ENCODE assay signal across 19 mouse cellular contexts in the genomic region with DNA sequence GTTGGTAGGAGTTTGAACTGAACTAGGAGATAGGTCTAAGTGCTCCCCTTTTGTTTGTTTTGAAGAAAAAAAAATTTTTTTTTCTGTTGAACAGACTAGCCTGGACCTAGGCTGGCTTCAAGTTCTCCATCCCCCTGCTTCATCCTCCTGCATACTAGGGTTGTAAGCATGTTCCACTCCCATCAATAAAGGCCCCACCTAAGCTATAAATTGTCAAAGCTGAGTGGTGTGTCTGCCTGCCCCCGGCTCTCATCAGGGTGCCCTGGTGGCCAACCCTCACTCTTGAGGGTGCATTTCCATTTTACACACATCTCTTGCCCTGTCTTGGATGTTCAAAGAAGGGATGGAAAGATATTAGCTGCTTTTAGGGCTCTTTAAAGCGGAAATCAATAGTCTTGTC. TPM values are rescaled to one million over a fixed set of nuclear protein-coding genes. Genes with fewer than 3 reads are reported as not detected.
DNase-seq lines count a peak whose midpoint lies in the region; ATAC-seq and TF ChIP-seq lines count a peak whose summit lies in the region.
"Had no signal": no experiment of that assay in that cellular context is flagged by ENCODE, and none has a peak within 500 bp of the region (broad histone marks: within the 10 kb centered on the region; RNA-seq: fewer than 3 reads in every experiment).

No protein-coding gene starts in this region.

- TF ChIP-seq EP300 in stomach, postnatal 0 days (optimal IDR thresholded peaks at IDR 0.05): no peak

- peaks cover 78% of the 10 kb centered on the region for H3K4me1 ChIP-seq in heart, embryonic 15.5 days (replicated peaks)
- H3K4me1 ChIP-seq in stomach, embryonic 16.5 days (ENCODE audit: control insufficient read depth, insufficient read depth, low read length): peaks cover 13% of the 10 kb centered on the region
- no peaks in the 10 kb centered on the region for H3K4me1 ChIP-seq in stomach, postnatal 0 days (replicated peaks; ENCODE audit: control insufficient read depth, insufficient read depth)
- H3K4me1 ChIP-seq in limb, embryonic 14.5 days (ENCODE audit: control insufficient read depth, insufficient read depth, low read length): peaks cover 11% of the 10 kb centered on the region
- peaks cover 16% of the 10 kb centered on the region for H3K4me1 ChIP-seq in neural tube, embryonic 15.5 days

- no peak for TF ChIP-seq CTCF in stomach, postnatal 0 days (IDR thresholded peaks at IDR 0.05; ENCODE audit: low read depth)

- H3K27me3 ChIP-seq in heart, embryonic 15.5 days: no peaks in the 10 kb centered on the region
- H3K27me3 ChIP-seq in stomach, embryonic 16.5 days (ENCODE audit: control insufficient read depth, insufficient read depth, low read length): no peaks in the 10 kb centered on the region
- H3K27me3 ChIP-seq in stomach, postnatal 0 days (ENCODE audit: control insufficient read depth, insufficient read depth, low read length): no peaks in the 10 kb centered on the region
- no peaks in the 10 kb centered on the region for H3K27me3 ChIP-seq in limb, embryonic 14.5 days (ENCODE audit: control insufficient read depth, insufficient read depth, low read length)
- H3K27me3 ChIP-seq in neural tube, embryonic 15.5 days (replicated peaks): no peaks in the 10 kb centered on the region
- H3K27me3 ChIP-seq: hindbrain, embryonic 15.5 days; stomach, embryonic 15.5 days had no signal

- H3K4me3 ChIP-seq in heart, embryonic 15.5 days: no peak overlapping the region
- H3K4me3 ChIP-seq in stomach, embryonic 16.5 days (replicated peaks; ENCODE audit: low read length): no peak overlapping the region
- no peak overlapping the region for H3K4me3 ChIP-seq in stomach, postnatal 0 days (ENCODE audit: low read depth, low read length)
- no peak overlapping the region for H3K4me3 ChIP-seq in limb, embryonic 14.5 days (replicated peaks; ENCODE audit: low read length)
- H3K4me3 ChIP-seq in neural tube, embryonic 15.5 days (replicated peaks): no peak overlapping the region
- H3K4me3 ChIP-seq: erythroblast, embryonic 14.5 days; hindbrain, embryonic 15.5 days; stomach, embryonic 15.5 days had no signal

- DNase-seq in heart, postnatal 14 days: no peak
- no peak for DNase-seq in stomach, postnatal 0 days (ENCODE audit: low spot score)
- no peak for DNase-seq in limb, embryonic 14.5 days (ENCODE audit: low spot score)
- DNase-seq in cerebellum, adult 11-12 months: no peak
- DNase-seq: adrenal gland, postnatal 25 days; liver; lung, adult 2 months; right cerebral cortex, postnatal 4 days; thymus, postnatal 4 days had no signal

- H3K4me2 ChIP-seq in heart, embryonic 15.5 days: no peak overlapping the region
- H3K4me2 ChIP-seq in stomach, embryonic 16.5 days (ENCODE audit: low read depth, low read length): no peak overlapping the region
- H3K4me2 ChIP-seq in stomach, postnatal 0 days (replicated peaks; ENCODE audit: low read depth): no peak overlapping the region
- H3K4me2 ChIP-seq in limb, embryonic 14.5 days (replicated peaks; ENCODE audit: low read depth, low read length, severe bottlenecking): no peak overlapping the region
- peak overlapping the region; percentile 17; the same call in 1 of the 2 replicates for H3K4me2 ChIP-seq in neural tube, embryonic 15.5 days
- H3K4me2 ChIP-seq: hindbrain, embryonic 15.5 days; stomach, embryonic 15.5 days had no signal

- H3K36me3 ChIP-seq in heart, embryonic 15.5 days: no peaks in the 10 kb centered on the region
- no peaks in the 10 kb centered on the region for H3K36me3 ChIP-seq in stomach, embryonic 16.5 days (ENCODE audit: control insufficient read depth, insufficient read depth, low read length)
- no peaks in the 10 kb centered on the region; the same call in 1 of the 2 replicates for H3K36me3 ChIP-seq in stomach, postnatal 0 days (ENCODE audit: control insufficient read depth, insufficient read depth, low read length)
- H3K36me3 ChIP-seq in limb, embryonic 14.5 days (ENCODE audit: control insufficient read depth, insufficient read depth, low read length): peaks cover 10% of the 10 kb centered on the region; the same call in 1 of the 2 replicates
- no peaks in the 10 kb centered on the region for H3K36me3 ChIP-seq in neural tube, embryonic 15.5 days
- H3K36me3 ChIP-seq: hindbrain, embryonic 15.5 days; stomach, embryonic 15.5 days had no signal

- intact Hi-C loops in heart, postnatal 14 days (cut with DNase I): no loop called here

- no peaks in the 10 kb centered on the region for H3K9me3 ChIP-seq in heart, embryonic 15.5 days (replicated peaks)
- no peaks in the 10 kb centered on the region for H3K9me3 ChIP-seq in stomach, embryonic 16.5 days (replicated peaks; ENCODE audit: control insufficient read depth, low read length)
- no peaks in the 10 kb centered on the region for H3K9me3 ChIP-seq in stomach, postnatal 0 days (ENCODE audit: control insufficient read depth, low read length)
- no peaks in the 10 kb centered on the region for H3K9me3 ChIP-seq in limb, embryonic 14.5 days (ENCODE audit: control insufficient read depth, low read length)
- H3K9me3 ChIP-seq in neural tube, embryonic 15.5 days (replicated peaks): no peaks in the 10 kb centered on the region
- H3K9me3 ChIP-seq: hindbrain, embryonic 15.5 days; stomach, embryonic 15.5 days had no signal

- no peak for TF ChIP-seq POLR2A in limb, embryonic 14.5 days (IDR thresholded peaks at IDR 0.05; ENCODE audit: borderline replicate concordance, extremely low read depth, insufficient read depth, insufficient read length)

- no peak overlapping the region for H3K9ac ChIP-seq in heart, embryonic 15.5 days
- peak overlapping the region; percentile 1; the same call in 1 of the 2 replicates for H3K9ac ChIP-seq in stomach, embryonic 16.5 days (ENCODE audit: low read length)
- H3K9ac ChIP-seq in stomach, postnatal 0 days (ENCODE audit: low read length): no peak overlapping the region
- 0 out of 2 replicates have a peak overlapping the region, but pooled peaks have one; percentile 16 for H3K9ac ChIP-seq in limb, embryonic 14.5 days (ENCODE audit: low read depth, low read length, severe bottlenecking)
- H3K9ac ChIP-seq in neural tube, embryonic 15.5 days (replicated peaks): no peak overlapping the region
- H3K9ac ChIP-seq: hindbrain, embryonic 15.5 days; stomach, embryonic 15.5 days had no signal

- 59% methylated on average over 2 of the region's 2 CpGs for WGBS in heart, embryonic 15.5 days
- 46% methylated on average over 2 of the region's 2 CpGs for WGBS in stomach, embryonic 16.5 days
- 57% methylated on average over 2 of the region's 2 CpGs for WGBS in stomach, postnatal 0 days
- 31% methylated on average over 2 of the region's 2 CpGs for WGBS in limb, embryonic 14.5 days
- 29% methylated on average over 2 of the region's 2 CpGs for WGBS in neural tube, embryonic 15.5 days

- no peak for ATAC-seq in heart, embryonic 15.5 days (replicated peaks; ENCODE audit: insufficient number of reproducible peaks, insufficient read depth, low FRiP score, low read depth)
- ATAC-seq in stomach, embryonic 16.5 days (ENCODE audit: insufficient read depth, low FRiP score): no peak
- ATAC-seq in stomach, postnatal 0 days (ENCODE audit: low FRiP score, low TSS enrichment): no peak
- ATAC-seq in limb, embryonic 14.5 days (ENCODE audit: low FRiP score, low read depth): no peak
- ATAC-seq in neural tube, embryonic 15.5 days (ENCODE audit: low FRiP score): no peak
- ATAC-seq in erythroid progenitor cell, adult 5-6 weeks (replicated peaks; ENCODE audit: low FRiP score, poor library complexity, severe bottlenecking): no peak

- H3K27ac ChIP-seq in heart, embryonic 15.5 days: peak overlapping the region; percentile 76; the same call in 1 of the 2 replicates
- peak overlapping the region; percentile 30; the same call in 1 of the 2 replicates for H3K27ac ChIP-seq in stomach, embryonic 16.5 days (ENCODE audit: low read length)
- H3K27ac ChIP-seq in stomach, postnatal 0 days (replicated peaks): no peak overlapping the region
- H3K27ac ChIP-seq in limb, embryonic 14.5 days (replicated peaks; ENCODE audit: low read depth, low read length): no peak overlapping the region
- H3K27ac ChIP-seq in neural tube, embryonic 15.5 days (replicated peaks): no peak overlapping the region
- H3K27ac ChIP-seq: hindbrain, embryonic 15.5 days; stomach, embryonic 15.5 days had no signal

RNA-seq across cellular contexts. Expression of a gene that starts 21.4 kb away (rescaled TPM):
- polyA plus RNA-seq in heart, embryonic 15.5 days (2015; fragmentation: Nextera tagmentation; extraction: Ambion mirVana): 4.6 and 5.4 TPM in 2 replicates
- total RNA-seq in heart, postnatal 14 days (2021): 1 to 10 TPM; 1.2 to 1.6 TPM
- 3.4 and 3.5 TPM in 2 replicates for polyA plus RNA-seq in stomach, embryonic 16.5 days (2015; fragmentation: Nextera tagmentation; extraction: Ambion mirVana)
- polyA plus RNA-seq in stomach, postnatal 0 days (2015; fragmentation: Nextera tagmentation; extraction: Ambion mirVana): 2.4 TPM in 2 replicates
- polyA plus RNA-seq in limb, embryonic 14.5 days (2012; rRNA removed): 0.61 and 0.70 TPM in 2 replicates
- 2.2 and 3.6 TPM in 2 replicates for polyA plus RNA-seq in limb, embryonic 14.5 days (2014; fragmentation: Nextera tagmentation; extraction: Ambion mirVana)
- 2.7 and 3.5 TPM in 2 replicates for polyA plus RNA-seq in neural tube, embryonic 15.5 days (2015; fragmentation: Nextera tagmentation; extraction: Ambion mirVana)
- not detected in 2 replicates for total RNA-seq in erythroid progenitor cell, adult 5-6 weeks (2015; ENCODE audit: low replicate concordance)
- total RNA-seq in erythroid progenitor cell, adult 5-6 weeks (2017; ENCODE audit: low replicate concordance): not detected in 2 replicates
- total RNA-seq: megakaryocyte progenitor cell, adult 5-6 weeks had no signal
- polyA plus RNA-seq: erythroblast, embryonic 14.5 days had no signal

RNA-seq across cellular contexts. Expression of a gene that starts 35.9 kb away (rescaled TPM):
- not detected in 2 replicates for polyA plus RNA-seq in heart, embryonic 15.5 days (2015; fragmentation: Nextera tagmentation; extraction: Ambion mirVana)
- total RNA-seq in heart, postnatal 14 days (2021): not detected
- polyA plus RNA-seq in stomach, embryonic 16.5 days (2015; fragmentation: Nextera tagmentation; extraction: Ambion mirVana): 3.1 and 3.2 TPM in 2 replicates
- 5.9 and 7.6 TPM in 2 replicates for polyA plus RNA-seq in stomach, postnatal 0 days (2015; fragmentation: Nextera tagmentation; extraction: Ambion mirVana)
- 0.49 TPM in 1 of 2 replicates, not detected in the other for polyA plus RNA-seq in limb, embryonic 14.5 days (2012; rRNA removed)
- polyA plus RNA-seq in limb, embryonic 14.5 days (2014; fragmentation: Nextera tagmentation; extraction: Ambion mirVana): not detected in 2 replicates
- not detected in 2 replicates for polyA plus RNA-seq in neural tube, embryonic 15.5 days (2015; fragmentation: Nextera tagmentation; extraction: Ambion mirVana)
- total RNA-seq in erythroid progenitor cell, adult 5-6 weeks (2015; ENCODE audit: low replicate concordance): not detected in 2 replicates
- total RNA-seq in erythroid progenitor cell, adult 5-6 weeks (2017; ENCODE audit: low replicate concordance): not detected in 2 replicates
- total RNA-seq: adrenal gland, postnatal 25 days; megakaryocyte progenitor cell, adult 5-6 weeks had no signal
- polyA plus RNA-seq: cortical plate, adult 2 months; erythroblast, embryonic 14.5 days; gonadal fat pad, adult 2 months; hindbrain, embryonic 15.5 days had no signal

RNA-seq across cellular contexts. Expression of a gene that starts 36.8 kb away (rescaled TPM):
- polyA plus RNA-seq in heart, embryonic 15.5 days (2015; fragmentation: Nextera tagmentation; extraction: Ambion mirVana): 20.2 and 21.0 TPM in 2 replicates
- total RNA-seq in heart, postnatal 14 days (2021): 1 to 10 TPM; 7.4 to 8.5 TPM
- 9.9 and 11.0 TPM in 2 replicates for polyA plus RNA-seq in stomach, embryonic 16.5 days (2015; fragmentation: Nextera tagmentation; extraction: Ambion mirVana)
- 5.2 and 5.5 TPM in 2 replicates for polyA plus RNA-seq in stomach, postnatal 0 days (2015; fragmentation: Nextera tagmentation; extraction: Ambion mirVana)
- 5.1 and 5.9 TPM in 2 replicates for polyA plus RNA-seq in limb, embryonic 14.5 days (2012; rRNA removed)
- polyA plus RNA-seq in limb, embryonic 14.5 days (2014; fragmentation: Nextera tagmentation; extraction: Ambion mirVana): 7.7 and 11.5 TPM in 2 replicates
- 11.0 and 14.2 TPM in 2 replicates for polyA plus RNA-seq in neural tube, embryonic 15.5 days (2015; fragmentation: Nextera tagmentation; extraction: Ambion mirVana)
- total RNA-seq in erythroid progenitor cell, adult 5-6 weeks (2015; ENCODE audit: low replicate concordance): not detected in 2 replicates
- not detected in 2 replicates for total RNA-seq in erythroid progenitor cell, adult 5-6 weeks (2017; ENCODE audit: low replicate concordance)
- polyA plus RNA-seq: erythroblast, embryonic 14.5 days had no signal

Comparison
In these comparisons a context has a peak if more than half of its experiments do, and no peak if none do; other contexts are left out.
1. H3K27ac ChIP-seq: peak in heart, embryonic 15.5 days (single experiment) and stomach, embryonic 16.5 days (single experiment); none in stomach, postnatal 0 days (single experiment), limb, embryonic 14.5 days (single experiment) and neural tube, embryonic 15.5 days (single experiment).
2. H3K9ac ChIP-seq: peak in stomach, embryonic 16.5 days (single experiment) and limb, embryonic 14.5 days (single experiment); none in heart, embryonic 15.5 days (single experiment), stomach, postnatal 0 days (single experiment) and neural tube, embryonic 15.5 days (single experiment).